Mouse (Mus musculus) stomach, postnatal 0 days (tissue): ENCODE measurements around the gene Adamts13. TPM values are rescaled to one million over a fixed set of nuclear protein-coding genes. Genes with fewer than 3 reads are reported as not detected.

Experiments used
- ATAC-seq: fragments of 200-750 bp; cut with Nextera tagmentation; 2 replicates; pipeline ENCODE4 v1.8.0; 2017; ENCODE audit not compliant: low FRiP score, low TSS enrichment
- DNase-seq: peaks from one replicate; pipeline ENCODE4 v3.0.0-alpha.2; 2016; ENCODE audit warnings: low spot score
- H3K27ac ChIP-seq: fragments of 300-500 bp; sonication (generic); replicated peaks from 2 replicates; pipeline ENCODE4 v1.5.1; 2014; ENCODE audit warnings: mild to moderate bottlenecking, control low read depth
- H3K27me3 ChIP-seq: fragments of 300-500 bp; sonication (generic); 2 replicates; pipeline ENCODE4 v1.6.1; 2014; ENCODE audit warnings: low read length; ENCODE audit not compliant: control insufficient read depth, insufficient read depth
- H3K36me3 ChIP-seq: fragments of 300-500 bp; sonication (generic); 2 replicates; pipeline ENCODE4 v1.6.1; 2014; ENCODE audit warnings: low read length, mixed read lengths; ENCODE audit not compliant: control insufficient read depth, insufficient read depth
- H3K4me1 ChIP-seq: fragments of 300-500 bp; sonication (generic); replicated peaks from 2 replicates; pipeline ENCODE4 v1.6.1; 2014; ENCODE audit warnings: antibody characterized with exemption; ENCODE audit not compliant: control insufficient read depth, insufficient read depth
- H3K4me2 ChIP-seq: fragments of 300-500 bp; sonication (generic); replicated peaks from 2 replicates; pipeline ENCODE4 v1.6.1; 2014; ENCODE audit warnings: low read depth, mild to moderate bottlenecking, control low read depth, moderate library complexity
- H3K4me3 ChIP-seq: fragments of 300-500 bp; sonication (generic); 2 replicates; pipeline ENCODE4 v1.5.1; 2014; ENCODE audit warnings: low read depth, low read length, control low read depth
- H3K9ac ChIP-seq: fragments of 300-500 bp; sonication (generic); 2 replicates; pipeline ENCODE4 v1.6.1; 2014; ENCODE audit warnings: mild to moderate bottlenecking, low read length, control low read depth, mixed read lengths
- H3K9me3 ChIP-seq: fragments of 300-500 bp; sonication (generic); 2 replicates; pipeline ENCODE4 v1.6.1; 2016; ENCODE audit warnings: low read length; ENCODE audit not compliant: control insufficient read depth
- CTCF ChIP-seq: IDR thresholded peaks from 2 replicates; pipeline ENCODE4 v1.5.1; 2016; ENCODE audit warnings: antibody characterized with exemption, low read depth, mild to moderate bottlenecking, moderate library complexity
- EP300 ChIP-seq: optimal IDR thresholded peaks from 2 replicates; pipeline ENCODE3; 2016; ENCODE audit warnings: antibody characterized with exemption
- WGBS: fragments of 180-500 bp; shearing (Covaris S2); extraction: QIAGEN DNeasy Blood & Tissue Kit; methylation state at CpG from one replicate; pipeline ENCODE4 v1.1.7; 2014; 5-methylcytosine and 5-hydroxymethylcytosine counted together
- polyA plus RNA-seq: library from polyadenylated mRNA; unstranded; fragments of >200 nt; fragmentation: Nextera tagmentation; extraction: Ambion mirVana; gene quantifications from 2 replicates; pipeline ENCODE4 v1.2.1, GENCODE M21; 2015

Adamts13 gene
- polyA plus RNA-seq, 1 experiment from 2014 or later = 0.10 TPM

- WGBS = 98% methylated on average over 2 of the region's 2 CpGs
- Histone ChIP-seq H3K4me2 (no peak overlapping the region), H3K9me3 (no peaks in the 10 kb centered on the region), H3K4me1 (peaks cover 9% of the 10 kb centered on the region; the same call in 1 of the 2 replicates), H3K36me3 (0 out of 2 replicates have a peak, but pooled peaks cover 2% of the 10 kb centered on the region), H3K27ac (no peak overlapping the region), H3K9ac (no peak overlapping the region), H3K27me3 (no peaks in the 10 kb centered on the region), H3K4me3 (no peak overlapping the region)
- ATAC-seq = no peak
- DNase-seq = no peak
- no peak for TF ChIP-seq EP300
- no peak for TF ChIP-seq CTCF
Measured at GRCm38 (mm10) chr2:26935286-26935685, 37.9 kb upstream of the Adamts13 start.

- H3K27ac ChIP-seq = no peak overlapping the region
- no peaks in the 10 kb centered on the region for H3K27me3 ChIP-seq
- H3K4me3 ChIP-seq = no peak overlapping the region
- ATAC-seq = no peak
- WGBS = 52% methylated on average over 1 of the region's 1 CpGs
- H3K9me3 ChIP-seq = no peaks in the 10 kb centered on the region
- H3K9ac ChIP-seq = no peak overlapping the region
- peaks cover 8% of the 10 kb centered on the region; the same call in 1 of the 2 replicates for H3K4me1 ChIP-seq
- no peak overlapping the region for H3K4me2 ChIP-seq
- TF ChIP-seq CTCF = no peak
- H3K36me3 ChIP-seq = 0 out of 2 replicates have a peak, but pooled peaks cover 2% of the 10 kb centered on the region
- DNase-seq = no peak
Measured at GRCm38 (mm10) chr2:26936425-26936824, 36.8 kb upstream of the Adamts13 start.

DNA sequence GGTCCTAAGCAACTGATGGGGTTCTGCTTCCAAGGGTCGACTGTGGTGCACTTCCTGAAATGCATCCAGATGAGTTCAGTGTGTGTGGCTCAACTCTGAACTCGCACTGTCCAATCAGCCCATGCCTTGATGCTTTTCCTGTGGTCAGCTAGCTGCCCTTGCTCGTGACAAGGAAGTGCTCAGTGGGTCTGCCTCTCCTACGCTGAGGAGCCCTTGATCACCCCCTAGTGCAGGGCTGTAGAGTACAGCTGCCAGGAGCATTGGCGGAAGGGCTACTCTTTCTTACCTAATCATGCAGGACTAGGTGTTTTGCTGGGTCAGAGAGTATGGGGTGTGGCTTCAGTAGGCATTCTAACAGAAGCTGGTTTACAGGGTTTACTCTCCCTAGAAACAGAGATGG, 31.7 kb upstream of the Adamts13 start:
- no peaks in the 10 kb centered on the region for H3K36me3 ChIP-seq
- H3K4me1 ChIP-seq = no peaks in the 10 kb centered on the region
- H3K9me3 ChIP-seq = no peaks in the 10 kb centered on the region
- no peak overlapping the region for H3K9ac ChIP-seq
- no peak overlapping the region for H3K4me2 ChIP-seq
- DNase-seq (peak; percentile 72), ATAC-seq (peak; percentile 88)
- H3K4me3 ChIP-seq = no peak overlapping the region
- TF ChIP-seq CTCF = peak; percentile 62
- no peak for TF ChIP-seq EP300
- H3K27me3 ChIP-seq = no peaks in the 10 kb centered on the region
- H3K27ac ChIP-seq = no peak overlapping the region
- WGBS = 37% methylated on average over 5 of the region's 5 CpGs

GRCm38 (mm10) chr2:26943253-26943652, 30.0 kb upstream of the Adamts13 start:
- DNase-seq = no peak
- 67% methylated on average over 3 of the region's 3 CpGs for WGBS
- H3K27me3 ChIP-seq = no peaks in the 10 kb centered on the region
- TF ChIP-seq EP300 (no peak), CTCF (no peak)
- no peak overlapping the region for H3K27ac ChIP-seq
- H3K9ac ChIP-seq = no peak overlapping the region
- no peaks in the 10 kb centered on the region for H3K4me1 ChIP-seq
- no peak for ATAC-seq
- H3K4me2 ChIP-seq = no peak overlapping the region
- no peaks in the 10 kb centered on the region for H3K9me3 ChIP-seq
- no peaks in the 10 kb centered on the region for H3K36me3 ChIP-seq
- no peak overlapping the region for H3K4me3 ChIP-seq

DNA sequence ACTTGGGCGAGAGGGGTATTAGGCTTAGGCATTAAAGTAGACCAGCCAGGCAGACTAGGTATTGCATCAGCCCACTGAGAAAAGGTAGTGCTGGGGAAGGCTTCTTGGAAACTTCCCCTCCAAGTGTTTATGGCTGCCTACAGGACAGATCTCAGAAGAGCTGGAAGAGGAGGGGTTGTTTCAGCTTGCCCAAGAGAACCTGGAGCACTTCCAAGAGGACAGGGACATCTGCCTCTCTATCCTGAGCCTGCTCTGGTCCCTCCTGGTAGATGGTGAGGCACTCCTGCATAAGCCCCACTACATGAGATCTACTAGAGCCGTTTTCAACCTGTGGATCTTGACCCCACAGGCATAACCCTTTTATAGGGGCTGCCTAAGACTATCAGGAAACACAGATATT, 22.8 kb upstream of the Adamts13 start:
- no peak overlapping the region for H3K27ac ChIP-seq
- ATAC-seq (no peak), DNase-seq (no peak)
- H3K4me3 ChIP-seq = no peak overlapping the region
- no peaks in the 10 kb centered on the region for H3K4me1 ChIP-seq
- TF ChIP-seq EP300 (no peak), CTCF (no peak)
- no peak overlapping the region for H3K9ac ChIP-seq
- no peak overlapping the region for H3K4me2 ChIP-seq
- H3K9me3 ChIP-seq = no peaks in the 10 kb centered on the region
- 82% methylated on average over 2 of the region's 2 CpGs for WGBS
- H3K27me3 ChIP-seq = no peaks in the 10 kb centered on the region
- peaks cover 16% of the 10 kb centered on the region for H3K36me3 ChIP-seq

DNA sequence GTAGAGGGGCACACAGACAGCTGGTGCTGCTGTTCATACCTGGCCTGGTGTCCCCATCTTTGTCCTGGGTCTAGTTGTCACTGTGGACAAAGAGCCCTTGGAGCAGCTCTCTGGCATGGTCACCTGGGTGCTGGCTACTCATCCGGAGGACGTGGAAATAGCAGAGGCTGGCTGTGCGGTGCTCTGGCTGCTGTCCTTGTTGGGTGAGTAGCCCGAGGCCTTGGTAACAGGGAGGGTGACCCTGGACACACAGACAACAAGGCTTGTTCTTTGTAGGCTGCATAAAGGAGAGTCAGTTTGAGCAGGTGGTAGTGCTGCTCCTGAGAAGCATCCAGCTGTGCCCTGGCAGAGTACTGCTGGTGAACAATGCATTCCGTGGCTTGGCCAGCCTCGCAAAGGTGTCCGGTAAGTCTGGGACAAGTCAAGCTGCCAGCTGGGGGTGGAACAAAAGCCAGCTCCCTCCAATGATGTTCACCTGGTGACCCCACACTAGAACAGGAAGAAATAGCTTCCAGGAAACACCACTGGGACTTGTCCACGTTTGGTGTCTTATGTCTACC, 21.8 kb upstream of the Adamts13 start:
- H3K27ac ChIP-seq = no peak overlapping the region
- WGBS = 90% methylated on average over 8 of the region's 8 CpGs
- H3K9ac ChIP-seq = no peak overlapping the region
- no peak for ATAC-seq
- no peaks in the 10 kb centered on the region for H3K4me1 ChIP-seq
- TF ChIP-seq CTCF (no peak), EP300 (no peak)
- no peaks in the 10 kb centered on the region for H3K27me3 ChIP-seq
- no peaks in the 10 kb centered on the region for H3K9me3 ChIP-seq
- DNase-seq = no peak
- H3K4me3 ChIP-seq = no peak overlapping the region
- no peak overlapping the region for H3K4me2 ChIP-seq
- peaks cover 19% of the 10 kb centered on the region for H3K36me3 ChIP-seq
